Mouse (Mus musculus) heart, postnatal 36 days (tissue): ENCODE results near the gene Dusp15. TPM values are rescaled to one million over a fixed set of nuclear protein-coding genes. Genes with fewer than 3 reads are reported as not detected.

Experiments
- DNase-seq, 2 experiments: peaks; one replicate each; pipeline ENCODE4 v3.0.0; 2021 to 2022
- intact Hi-C: fragments of 180-260 bp; cut with DNase I; formaldehyde crosslinking; loops from one replicate; pipeline ENCODE4 v1.15.1; 2025
- total RNA-seq, 2 experiments: library from RNA; stranded (reverse); gene quantifications; 2 replicates each; pipeline ENCODE4 v1.2.3; 2021

The Dusp15 gene
- total RNA-seq, result not detected

GRCm38 (mm10) chr2:152951065-152951849, at the start of gene Dusp15:
Dusp15 (minus strand) TSS chr2:152951698.
- peak in 1 of 2 experiments; percentile 17 for DNase-seq
- intact Hi-C loops, result no loop called here

- no peak for DNase-seq
- intact Hi-C loops, result no loop called here
Measured at GRCm38 (mm10) chr2:152997046-152997445, 45.5 kb upstream of the Dusp15 start.

- intact Hi-C loops, result no loop called here
Measured at GRCm38 (mm10) chr2:152991529-152991928, 40.0 kb upstream of the Dusp15 start.

GRCm38 (mm10) chr2:152985582-152985981, 34.1 kb upstream of the Dusp15 start:
- DNase-seq, result no peak

More at GRCm38 (mm10) chr2:152991529-152991928, 40.0 kb upstream of the Dusp15 start:
- no peak for DNase-seq

GRCm38 (mm10) chr2:152976991-152977390, 25.5 kb upstream of the Dusp15 start:
- DNase-seq, result no peak
- intact Hi-C loops, result no loop called here

More at GRCm38 (mm10) chr2:152985582-152985981, 34.1 kb upstream of the Dusp15 start:
- intact Hi-C loops, result no loop called here

- DNase-seq, result no peak
- intact Hi-C loops, result no loop called here
Measured at GRCm38 (mm10) chr2:152965555-152965954, 14.1 kb upstream of the Dusp15 start.

GRCm38 (mm10) chr2:152962091-152962793, 10.7 kb upstream of the Dusp15 start, which contains the start of gene Ttll9:
Ttll9 (plus strand) TSS chr2:152962485.
- DNase-seq, result peak; percentile 45 to 60
- intact Hi-C loops, result no loop called here

- intact Hi-C loops, result no loop called here
- no peak for DNase-seq
Measured at GRCm38 (mm10) chr2:152958116-152958515, 6.6 kb upstream of the Dusp15 start.

GRCm38 (mm10) chr2:152951850-152952720, 587 bp upstream of the Dusp15 start:
- DNase-seq, result no peak
- intact Hi-C loops, result no loop called here

GRCm38 (mm10) chr2:152950358-152951064, 987 bp downstream of the Dusp15 start:
- intact Hi-C loops, result no loop called here
- DNase-seq, result no peak

GRCm38 (mm10) chr2:152948438-152949020, 3.0 kb downstream of the Dusp15 start:
- DNase-seq, result no peak
- intact Hi-C loops, result no loop called here

GRCm38 (mm10) chr2:152947098-152947497, 4.4 kb downstream of the Dusp15 start:
- intact Hi-C loops, result no loop called here
- DNase-seq, result no peak

GRCm38 (mm10) chr2:152944013-152944412, 7.5 kb downstream of the Dusp15 start:
- no peak for DNase-seq
- intact Hi-C loops, result loop anchor here (5.0 kb wide), 1 partner anchor 37 kb away; no protein-coding TSS in a partner anchor

- intact Hi-C loops, result loop anchor here (5.0 kb wide), 1 partner anchor 36 kb away; no protein-coding TSS in a partner anchor
Measured at GRCm38 (mm10) chr2:152943568-152943967, 7.9 kb downstream of the Dusp15 start.

GRCm38 (mm10) chr2:152942898-152943515, 8.5 kb downstream of the Dusp15 start:
- intact Hi-C loops, result loop anchor here (5.0 kb wide), 1 partner anchor 36 kb away; no protein-coding TSS in a partner anchor
- no peak for DNase-seq

More at GRCm38 (mm10) chr2:152943568-152943967, 7.9 kb downstream of the Dusp15 start:
- DNase-seq, result no peak

- intact Hi-C loops, result loop anchor here (5.0 kb wide), 1 partner anchor 34 kb away; no protein-coding TSS in a partner anchor
- no peak for DNase-seq
Measured at GRCm38 (mm10) chr2:152941776-152942175, 9.7 kb downstream of the Dusp15 start.

GRCm38 (mm10) chr2:152941106-152941505, 10.4 kb downstream of the Dusp15 start:
- intact Hi-C loops, result loop anchor here (5.0 kb wide), 1 partner anchor 34 kb away; no protein-coding TSS in a partner anchor
- no peak for DNase-seq

- intact Hi-C loops, result loop anchor here (5.0 kb wide), 1 partner anchor 33 kb away; no protein-coding TSS in a partner anchor
- peak; percentile 46 to 71 for DNase-seq
Measured at GRCm38 (mm10) chr2:152939846-152940245, 11.7 kb downstream of the Dusp15 start.

- peak; percentile 78 to 80 for DNase-seq
- intact Hi-C loops, result loop anchor here (1.0 kb wide), 1 partner anchor 19 kb away; no protein-coding TSS in a partner anchor
Measured at GRCm38 (mm10) chr2:152933614-152934013, 17.9 kb downstream of the Dusp15 start.
